Mouse (Mus musculus): ENCODE data around the gene Slc26a10.

GRCm38 (mm10) chr10:127127711-127128279 lies 52.6 kb downstream of the Slc26a10 start:
- no peak for TF ChIP-seq CTCF (IDR thresholded peaks at IDR 0.05; ENCODE audit: low read depth, low read length)
- TF ChIP-seq GATA1 (IDR thresholded peaks at IDR 0.05; ENCODE audit: borderline replicate concordance, low read length), result no peak
- no peak for TF ChIP-seq POLR2AphosphoS5 (IDR thresholded peaks at IDR 0.05; ENCODE audit: insufficient replicate concordance, low read depth, low read length)

All from G1E (cell line).